Mouse (Mus musculus): Measurements from ENCODE around the gene Pcyt1a. TPM values are rescaled to one million over a fixed set of nuclear protein-coding genes. Genes with fewer than 3 reads are reported as not detected.

Gene Pcyt1a
- polyA plus RNA-seq, 1 experiment from 2014 or later, result 44.9 TPM

DNA sequence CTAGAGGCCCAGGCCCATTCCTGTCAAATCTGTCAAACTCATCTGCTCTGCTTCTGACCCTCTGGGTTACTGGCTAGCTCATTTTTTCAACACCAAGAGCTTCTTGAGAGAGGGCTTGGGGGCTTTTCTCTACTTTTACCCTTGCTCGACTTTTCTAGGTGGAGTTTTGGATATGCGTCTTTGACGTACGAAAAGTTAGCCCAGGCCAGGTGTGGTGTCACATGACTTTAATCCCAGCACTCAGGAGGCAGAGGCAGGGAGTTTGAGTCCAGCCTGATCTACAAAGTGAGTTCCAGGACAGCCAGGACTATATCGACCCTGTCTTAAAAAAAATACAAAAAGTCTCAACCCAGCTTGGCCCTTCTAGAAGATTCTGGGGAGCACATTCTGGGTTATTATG lies 77.3 kb downstream of the Pcyt1a start:
- WGBS, result 69% methylated on average over 5 of the region's 5 CpGs

DNA sequence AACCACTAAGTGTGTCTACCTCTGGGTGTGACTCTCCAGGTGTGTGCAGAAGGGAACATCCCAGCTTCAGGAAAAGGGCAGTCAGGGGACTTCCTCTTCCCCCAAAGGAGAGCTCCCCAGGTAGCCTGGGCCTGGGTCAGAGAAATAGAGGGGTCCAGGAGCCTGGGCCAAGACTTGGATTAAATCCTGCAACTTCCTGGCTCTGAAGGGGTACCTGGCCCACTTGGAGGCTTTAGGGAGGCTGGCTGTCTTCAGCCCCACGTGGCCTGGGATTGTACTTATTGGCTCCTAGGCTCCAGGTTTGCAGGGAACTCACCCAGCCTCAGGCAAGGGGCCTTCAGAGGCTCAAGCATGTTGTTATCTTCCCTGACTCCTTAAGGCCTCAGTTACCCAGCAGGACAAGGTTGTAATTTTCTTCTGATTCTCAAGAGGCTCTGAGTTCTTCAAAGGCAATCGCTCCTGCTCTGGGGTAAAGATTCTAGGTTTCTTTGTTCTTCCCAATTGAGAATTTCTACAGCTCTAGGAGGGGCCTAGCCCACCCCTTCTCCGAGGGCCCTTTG lies 77.9 kb downstream of the Pcyt1a start:
- WGBS, result 32% methylated on average over 3 of the region's 3 CpGs
- TF ChIP-seq EP300 (IDR thresholded peaks at IDR 0.05), result no peak
- no peak for TF ChIP-seq CTCF (IDR thresholded peaks at IDR 0.05)

More for the DNA sequence above, 77.3 kb downstream of the Pcyt1a start:
- H3K4me1 ChIP-seq (ENCODE audit: insufficient read depth, low read depth, low read length), result peaks cover 5% of the 10 kb centered on the region; the same call in 1 of the 2 replicates
- H3K27ac ChIP-seq (ENCODE audit: low read length), result no peak overlapping the region
- TF ChIP-seq CTCF (IDR thresholded peaks at IDR 0.05) (no peak), EP300 (IDR thresholded peaks at IDR 0.05) (no peak)
- H3K27me3 ChIP-seq (replicated peaks; ENCODE audit: insufficient read depth, low read length), result no peaks in the 10 kb centered on the region
- no peaks in the 10 kb centered on the region for H3K9me3 ChIP-seq (ENCODE audit: low read length)
- no peak overlapping the region for H3K9ac ChIP-seq (replicated peaks; ENCODE audit: low read depth)
- no peak overlapping the region for H3K4me2 ChIP-seq (replicated peaks; ENCODE audit: low read depth, low read length)
- no peaks in the 10 kb centered on the region for H3K36me3 ChIP-seq (ENCODE audit: insufficient read depth, low read length)
- H3K4me3 ChIP-seq (ENCODE audit: low read depth, low read length), result no peak overlapping the region
- no peak for ATAC-seq
- DNase-seq (ENCODE audit: low spot score), result no peak

DNA sequence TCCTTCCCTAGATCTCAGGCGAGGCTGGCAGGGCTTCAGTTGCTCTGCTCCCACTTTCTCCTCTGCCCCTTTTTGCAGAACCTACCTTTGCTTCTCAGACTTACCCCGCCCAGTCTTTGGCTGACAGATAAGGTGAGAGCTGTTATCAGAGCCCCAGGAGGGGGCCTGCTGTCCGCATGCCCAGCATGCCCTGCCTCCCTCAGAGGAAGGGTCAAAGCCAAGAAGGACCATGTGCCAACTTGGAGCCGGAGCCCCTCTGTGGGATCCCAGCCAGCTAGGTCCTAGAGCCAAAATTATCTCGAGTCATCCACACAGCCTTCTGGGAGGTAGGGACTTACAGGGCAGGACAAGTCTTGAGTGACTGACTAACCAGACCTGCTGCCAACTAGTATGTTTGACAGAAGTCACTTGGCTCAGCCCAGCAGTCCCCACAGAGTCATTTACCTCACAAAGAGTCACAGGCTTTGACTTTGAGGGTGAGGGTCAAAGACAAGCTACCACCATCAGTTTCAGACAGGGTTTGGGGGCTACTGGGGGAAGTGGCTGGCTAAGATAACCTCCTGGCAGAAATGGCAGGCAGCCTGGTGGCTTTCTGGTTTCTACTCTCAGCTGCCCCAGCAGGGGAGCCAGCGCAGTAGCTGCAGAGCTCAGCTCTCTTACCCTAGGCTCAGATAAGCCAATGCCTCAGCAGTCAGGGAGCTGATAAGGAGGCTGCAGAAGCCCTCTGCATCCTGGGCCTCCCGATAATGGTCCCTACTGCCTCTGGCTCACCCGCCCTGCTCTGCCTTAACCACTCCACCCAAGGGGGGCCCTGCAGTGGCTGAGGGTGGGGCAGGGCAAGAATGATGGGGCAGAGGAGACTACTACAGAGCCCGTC lies 78.6 kb downstream of the Pcyt1a start:
- Histone ChIP-seq H3K27ac (ENCODE audit: low read length) (no peak overlapping the region), H3K4me2 (replicated peaks; ENCODE audit: low read depth, low read length) (no peak overlapping the region), H3K4me3 (ENCODE audit: low read depth, low read length) (no peak overlapping the region), H3K36me3 (ENCODE audit: insufficient read depth, low read length) (no peaks in the 10 kb centered on the region), H3K4me1 (ENCODE audit: insufficient read depth, low read depth, low read length) (peaks cover 5% of the 10 kb centered on the region; the same call in 1 of the 2 replicates), H3K9ac (replicated peaks; ENCODE audit: low read depth) (no peak overlapping the region), H3K27me3 (replicated peaks; ENCODE audit: insufficient read depth, low read length) (no peaks in the 10 kb centered on the region), H3K9me3 (ENCODE audit: low read length) (no peaks in the 10 kb centered on the region)
- DNase-seq (ENCODE audit: low spot score) (peak; percentile 34), ATAC-seq (peak; percentile 67)
- TF ChIP-seq CTCF (IDR thresholded peaks at IDR 0.05) (peak; percentile 19), EP300 (IDR thresholded peaks at IDR 0.05) (no peak)
- 27% methylated on average over 9 of the region's 9 CpGs for WGBS

More for the DNA sequence above, 77.9 kb downstream of the Pcyt1a start:
- DNase-seq (ENCODE audit: low spot score) (no peak), ATAC-seq (peak; percentile 20; the same call in 1 of the 2 replicates)
- Histone ChIP-seq H3K4me3 (ENCODE audit: low read depth, low read length) (no peak overlapping the region), H3K9ac (replicated peaks; ENCODE audit: low read depth) (no peak overlapping the region), H3K9me3 (ENCODE audit: low read length) (no peaks in the 10 kb centered on the region), H3K27me3 (replicated peaks; ENCODE audit: insufficient read depth, low read length) (no peaks in the 10 kb centered on the region), H3K27ac (ENCODE audit: low read length) (no peak overlapping the region), H3K4me2 (replicated peaks; ENCODE audit: low read depth, low read length) (no peak overlapping the region), H3K36me3 (ENCODE audit: insufficient read depth, low read length) (no peaks in the 10 kb centered on the region), H3K4me1 (ENCODE audit: insufficient read depth, low read depth, low read length) (peaks cover 5% of the 10 kb centered on the region; the same call in 1 of the 2 replicates)

DNA sequence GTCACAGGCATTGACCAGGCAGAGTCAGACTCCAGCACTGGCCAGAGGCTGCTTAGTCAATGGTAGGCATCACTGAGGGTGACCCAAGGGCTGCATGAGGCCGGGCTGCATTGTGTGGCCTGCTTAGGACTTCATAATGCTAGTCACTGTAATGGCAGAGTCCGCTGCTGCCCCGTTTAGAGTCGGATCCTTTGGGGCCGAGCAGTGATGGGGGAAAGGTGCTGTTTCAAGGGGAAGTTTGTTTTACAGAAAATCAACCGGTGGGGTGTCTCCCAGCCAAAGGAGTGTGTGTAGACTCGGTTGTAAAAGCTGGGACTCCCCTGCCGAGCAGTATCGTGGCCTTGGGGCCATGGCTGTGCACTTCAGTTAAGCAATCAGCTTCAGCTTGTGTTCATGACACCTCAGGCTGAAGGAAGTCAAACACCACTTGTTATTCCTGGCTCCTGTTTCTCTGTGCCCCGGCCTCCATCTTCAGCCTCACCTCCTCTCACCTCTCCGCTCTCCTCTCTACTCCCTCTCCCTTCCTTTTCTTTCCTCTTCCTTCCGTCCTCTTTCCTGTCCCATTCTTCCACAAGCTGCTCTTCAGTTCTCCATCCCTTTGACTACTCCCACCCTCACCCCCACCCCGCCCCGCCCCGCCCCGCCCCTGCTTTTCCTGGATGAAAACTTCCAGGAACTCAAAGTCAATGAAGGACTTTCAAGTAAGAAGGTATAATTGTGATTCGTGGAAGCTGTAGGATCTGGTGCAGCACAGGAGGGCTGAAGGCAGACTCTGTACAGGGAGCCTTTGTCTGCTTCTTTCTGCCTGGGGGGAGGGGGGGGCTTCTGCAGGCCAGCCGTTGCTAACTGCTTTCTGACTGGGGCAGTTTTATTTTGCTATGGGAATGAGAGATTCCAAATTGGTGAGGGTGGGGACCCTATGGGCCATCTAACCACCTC lies 79.9 kb downstream of the Pcyt1a start:
- H3K27ac ChIP-seq (ENCODE audit: low read length), result no peak overlapping the region
- H3K36me3 ChIP-seq (ENCODE audit: insufficient read depth, low read length), result no peaks in the 10 kb centered on the region
- 49% methylated on average over 18 of the region's 18 CpGs for WGBS
- DNase-seq (ENCODE audit: low spot score) (peak; percentile 54), ATAC-seq (no peak)
- H3K4me2 ChIP-seq (replicated peaks; ENCODE audit: low read depth, low read length), result no peak overlapping the region
- no peak overlapping the region for H3K9ac ChIP-seq (replicated peaks; ENCODE audit: low read depth)
- H3K4me1 ChIP-seq (ENCODE audit: insufficient read depth, low read depth, low read length), result peaks cover 5% of the 10 kb centered on the region; the same call in 1 of the 2 replicates
- H3K27me3 ChIP-seq (replicated peaks; ENCODE audit: insufficient read depth, low read length), result no peaks in the 10 kb centered on the region
- TF ChIP-seq EP300 (IDR thresholded peaks at IDR 0.05), result no peak
- no peak for TF ChIP-seq CTCF (IDR thresholded peaks at IDR 0.05)
- H3K4me3 ChIP-seq (ENCODE audit: low read depth, low read length), result no peak overlapping the region
- no peaks in the 10 kb centered on the region for H3K9me3 ChIP-seq (ENCODE audit: low read length)

DNA sequence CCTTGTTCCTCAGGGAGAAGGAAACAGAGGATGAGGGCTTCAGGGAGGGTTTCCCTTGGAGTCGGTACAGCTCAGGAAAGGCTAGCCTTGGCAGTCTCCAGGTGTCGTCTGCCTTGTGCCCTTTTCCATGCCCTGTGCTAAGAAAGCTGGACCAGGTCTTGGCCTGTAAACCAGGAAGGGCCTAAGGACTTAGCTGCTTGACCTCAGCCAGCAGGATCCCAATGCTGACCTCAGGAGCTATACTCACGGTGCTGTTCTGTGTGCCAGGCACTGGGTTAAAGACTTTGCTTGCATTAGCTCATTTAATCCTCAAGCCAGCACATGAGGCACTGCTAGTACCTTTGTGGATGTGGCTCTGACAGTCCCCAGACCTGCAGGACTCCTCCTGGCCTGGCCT lies 80.6 kb downstream of the Pcyt1a start:
- no peaks in the 10 kb centered on the region for H3K27me3 ChIP-seq (replicated peaks; ENCODE audit: insufficient read depth, low read length)
- TF ChIP-seq EP300 (IDR thresholded peaks at IDR 0.05), result no peak
- TF ChIP-seq CTCF (IDR thresholded peaks at IDR 0.05), result no peak
- WGBS, result 78% methylated on average over 3 of the region's 3 CpGs
- H3K4me3 ChIP-seq (ENCODE audit: low read depth, low read length), result no peak overlapping the region
- no peaks in the 10 kb centered on the region for H3K9me3 ChIP-seq (ENCODE audit: low read length)
- DNase-seq (ENCODE audit: low spot score), result no peak
- no peaks in the 10 kb centered on the region for H3K36me3 ChIP-seq (ENCODE audit: insufficient read depth, low read length)
- H3K4me1 ChIP-seq (ENCODE audit: insufficient read depth, low read depth, low read length), result peaks cover 5% of the 10 kb centered on the region; the same call in 1 of the 2 replicates
- H3K27ac ChIP-seq (ENCODE audit: low read length), result no peak overlapping the region
- no peak for ATAC-seq
- H3K9ac ChIP-seq (replicated peaks; ENCODE audit: low read depth), result no peak overlapping the region
- H3K4me2 ChIP-seq (replicated peaks; ENCODE audit: low read depth, low read length), result no peak overlapping the region
